Mouse (Mus musculus): ENCODE data around the gene Hsp90ab1. TPM values are rescaled to one million over a fixed set of nuclear protein-coding genes. Genes with fewer than 3 reads are reported as not detected.
A peak's percentile ranks its signal among the peaks of the same experiment; 100 is the strongest.

The Hsp90ab1 gene
- polyA plus RNA-seq, 1 experiment from 2014 or later, result 1,306 TPM

- Histone ChIP-seq H3K4me3 (no peak overlapping the region), H3K36me3 (no peaks in the 10 kb centered on the region), H3K27ac (ENCODE audit: poor library complexity, severe bottlenecking) (no peak overlapping the region), H3K27me3 (replicated peaks) (peaks cover 68% of the 10 kb centered on the region), H3K4me2 (no peak overlapping the region), H3K4me1 (replicated peaks) (peaks cover 12% of the 10 kb centered on the region; the same call in 1 of the 2 replicates), H3K9ac (no peak overlapping the region), H3K9me3 (replicated peaks) (no peaks in the 10 kb centered on the region)
- no peak for ATAC-seq (ENCODE audit: insufficient number of reproducible peaks, low FRiP score)
- 38% methylated on average over 13 of the region's 13 CpGs for WGBS
Measured at GRCm38 (mm10) chr17:45530346-45530782, 42.7 kb downstream of the Hsp90ab1 start.

- H3K9ac ChIP-seq, result no peak overlapping the region
- H3K27me3 ChIP-seq (replicated peaks), result peaks cover 55% of the 10 kb centered on the region
- peak overlapping the region; percentile 34; the same call in 1 of the 2 replicates for H3K4me2 ChIP-seq
- 0 out of 2 replicates have a peak, but pooled peaks have one; percentile 19 for ATAC-seq (ENCODE audit: insufficient number of reproducible peaks, low FRiP score)
- H3K27ac ChIP-seq (ENCODE audit: poor library complexity, severe bottlenecking), result no peak overlapping the region
- H3K4me1 ChIP-seq (replicated peaks), result peaks cover 32% of the 10 kb centered on the region
- no peak overlapping the region for H3K4me3 ChIP-seq
- H3K36me3 ChIP-seq, result no peaks in the 10 kb centered on the region
- WGBS, result 28% methylated on average over 5 of the region's 5 CpGs
- no peaks in the 10 kb centered on the region for H3K9me3 ChIP-seq (replicated peaks)
Measured at GRCm38 (mm10) chr17:45526571-45526970, 46.5 kb downstream of the Hsp90ab1 start.

- ATAC-seq (ENCODE audit: insufficient number of reproducible peaks, low FRiP score), result no peak
- Histone ChIP-seq H3K9ac (no peak overlapping the region), H3K4me3 (no peak overlapping the region), H3K9me3 (replicated peaks) (no peaks in the 10 kb centered on the region), H3K4me2 (no peak overlapping the region), H3K36me3 (peaks cover 8% of the 10 kb centered on the region; the same call in 1 of the 2 replicates), H3K27ac (ENCODE audit: poor library complexity, severe bottlenecking) (no peak overlapping the region), H3K27me3 (replicated peaks) (peaks cover 42% of the 10 kb centered on the region), H3K4me1 (replicated peaks) (peaks cover 43% of the 10 kb centered on the region)
- 74% methylated on average over 4 of the region's 4 CpGs for WGBS
Measured at GRCm38 (mm10) chr17:45524961-45525360, 48.1 kb downstream of the Hsp90ab1 start.

GRCm38 (mm10) chr17:45523263-45523662 lies 49.8 kb downstream of the Hsp90ab1 start, which contains the start of gene Tcte1:
TSS of gene Tcte1 (plus strand) at chr17:45523434.
- Histone ChIP-seq H3K27ac (ENCODE audit: poor library complexity, severe bottlenecking) (no peak within 1 kb of the TSS), H3K4me1 (replicated peaks) (peaks cover 43% of the 10 kb centered on the region), H3K9ac (peak within 1 kb of the TSS; percentile 66), H3K9me3 (replicated peaks) (no peaks in the 10 kb centered on the region), H3K27me3 (replicated peaks) (peaks cover 35% of the 10 kb centered on the region), H3K4me3 (peak within 1 kb of the TSS; percentile 47), H3K4me2 (peak within 1 kb of the TSS; percentile 87), H3K36me3 (peaks cover 23% of the 10 kb centered on the region)
- under 1% methylated on average over 21 of the region's 21 CpGs for WGBS
- peak; percentile 60; the same call in 1 of the 2 replicates for ATAC-seq (ENCODE audit: insufficient number of reproducible peaks, low FRiP score)

GRCm38 (mm10) chr17:45520136-45520535 lies 52.9 kb downstream of the Hsp90ab1 start:
- no peaks in the 10 kb centered on the region for H3K9me3 ChIP-seq (replicated peaks)
- no peak overlapping the region for H3K4me2 ChIP-seq
- peaks cover 37% of the 10 kb centered on the region for H3K4me1 ChIP-seq (replicated peaks)
- H3K9ac ChIP-seq, result no peak overlapping the region
- ATAC-seq (ENCODE audit: insufficient number of reproducible peaks, low FRiP score), result no peak
- WGBS, result 81% methylated on average over 11 of the region's 11 CpGs
- H3K36me3 ChIP-seq, result peaks cover 40% of the 10 kb centered on the region
- no peak overlapping the region for H3K4me3 ChIP-seq
- H3K27ac ChIP-seq (ENCODE audit: poor library complexity, severe bottlenecking), result no peak overlapping the region
- peaks cover 19% of the 10 kb centered on the region for H3K27me3 ChIP-seq (replicated peaks)

- peaks cover 40% of the 10 kb centered on the region for H3K36me3 ChIP-seq
- H3K27me3 ChIP-seq (replicated peaks), result peaks cover 8% of the 10 kb centered on the region; the same call in 1 of the 2 replicates
- H3K9me3 ChIP-seq (replicated peaks), result no peaks in the 10 kb centered on the region
- peaks cover 37% of the 10 kb centered on the region for H3K4me1 ChIP-seq (replicated peaks)
- H3K9ac ChIP-seq, result 0 out of 2 replicates have a peak overlapping the region, but pooled peaks have one; percentile 7
- no peak for ATAC-seq (ENCODE audit: insufficient number of reproducible peaks, low FRiP score)
- 75% methylated on average over 12 of the region's 12 CpGs for WGBS
- no peak overlapping the region for H3K27ac ChIP-seq (ENCODE audit: poor library complexity, severe bottlenecking)
- no peak overlapping the region for H3K4me2 ChIP-seq
- H3K4me3 ChIP-seq, result no peak overlapping the region
Measured at GRCm38 (mm10) chr17:45518766-45519475, 54.1 kb downstream of the Hsp90ab1 start.

Other genes starting within 250 kb of the Hsp90ab1 start
- 49.9 and 53.0 TPM in 2 replicates for gene Cdc5l, start 139.5 kb downstream of the Hsp90ab1 start, polyA plus RNA-seq (2016; fragmentation: Nextera tagmentation; extraction: Ambion mirVana)
- 0.66 and 1.1 TPM in 2 replicates for gene Spats1, start 97.9 kb downstream of the Hsp90ab1 start, polyA plus RNA-seq (2016; fragmentation: Nextera tagmentation; extraction: Ambion mirVana)
- gene Aars2, start 66.4 kb downstream of the Hsp90ab1 start, polyA plus RNA-seq (2016; fragmentation: Nextera tagmentation; extraction: Ambion mirVana), result 25.3 and 27.9 TPM in 2 replicates
- 0.15 and 0.20 TPM in 2 replicates for gene Tcte1, start 49.8 kb downstream of the Hsp90ab1 start, polyA plus RNA-seq (2016; fragmentation: Nextera tagmentation; extraction: Ambion mirVana)
- gene Tmem151b, start 23.6 kb downstream of the Hsp90ab1 start, polyA plus RNA-seq (2016; fragmentation: Nextera tagmentation; extraction: Ambion mirVana), result 1.4 and 1.6 TPM in 2 replicates
- 2.5 and 3.1 TPM in 2 replicates for gene Nfkbie, start 17.6 kb downstream of the Hsp90ab1 start, polyA plus RNA-seq (2016; fragmentation: Nextera tagmentation; extraction: Ambion mirVana)
- 85.6 and 89.6 TPM in 2 replicates for gene Slc35b2, start 9.4 kb downstream of the Hsp90ab1 start, polyA plus RNA-seq (2016; fragmentation: Nextera tagmentation; extraction: Ambion mirVana)
- gene Slc29a1, start 26.3 kb upstream of the Hsp90ab1 start, polyA plus RNA-seq (2016; fragmentation: Nextera tagmentation; extraction: Ambion mirVana), result 68.3 and 74.1 TPM in 2 replicates
- gene Mymx, start 28.8 kb upstream of the Hsp90ab1 start, polyA plus RNA-seq (2016; fragmentation: Nextera tagmentation; extraction: Ambion mirVana), result 0.24 and 0.92 TPM in 2 replicates
- gene Capn11, start 86.1 kb upstream of the Hsp90ab1 start, polyA plus RNA-seq (2016; fragmentation: Nextera tagmentation; extraction: Ambion mirVana), result 0.46 and 0.56 TPM in 2 replicates
- 128 and 129 TPM in 2 replicates for gene Mrpl14, start 113.1 kb upstream of the Hsp90ab1 start, polyA plus RNA-seq (2016; fragmentation: Nextera tagmentation; extraction: Ambion mirVana)
- gene Tmem63b, start 113.6 kb upstream of the Hsp90ab1 start, polyA plus RNA-seq (2016; fragmentation: Nextera tagmentation; extraction: Ambion mirVana), result 41.2 and 41.4 TPM in 2 replicates
- 0.61 TPM in 1 of 2 replicates, not detected in the other for gene 1600014C23Rik, start 160.6 kb upstream of the Hsp90ab1 start, polyA plus RNA-seq (2016; fragmentation: Nextera tagmentation; extraction: Ambion mirVana)

Data from heart, embryonic 12.5 days (tissue).